Mouse (Mus musculus) bone marrow, adult 2 months (tissue): ENCODE results near the gene Nacc1. TPM values are rescaled to one million over a fixed set of nuclear protein-coding genes. Genes with fewer than 3 reads are reported as not detected.
A peak's percentile ranks its signal among the peaks of the same experiment; 100 is the strongest.

Experiments used
- H3K27ac ChIP-seq: fragments of 200-500 bp; 2 replicates; pipeline ENCODE4 v1.5.1; 2012; ENCODE audit warnings: low read depth, mild to moderate bottlenecking, control low read depth, inconsistent platforms, low read length; ENCODE audit not compliant: control insufficient read depth, poor library complexity, insufficient read depth
- H3K4me1 ChIP-seq: fragments of 200-500 bp; 2 replicates; pipeline ENCODE4 v1.6.1; 2011; ENCODE audit warnings: low read length; ENCODE audit not compliant: control insufficient read depth, insufficient read depth
- H3K4me3 ChIP-seq: fragments of 200-500 bp; replicated peaks from 2 replicates; pipeline ENCODE3; 2011; ENCODE audit warnings: mild to moderate bottlenecking, low read depth, low read length, control low read depth; ENCODE audit not compliant: control insufficient read depth
- CTCF ChIP-seq: fragments of 200-500 bp; IDR thresholded peaks from 2 replicates; pipeline ENCODE4 v1.5.1; 2011; ENCODE audit warnings: low read length, control low read depth; ENCODE audit not compliant: control insufficient read depth, insufficient read depth
- POLR2A ChIP-seq: fragments of 200-500 bp; IDR thresholded peaks from 2 replicates; pipeline ENCODE4 v1.6.1; 2011; ENCODE audit warnings: low read depth, mild to moderate bottlenecking, control low read depth, low read length, borderline replicate concordance; ENCODE audit not compliant: control insufficient read depth
- WGBS: fragments of 180-500 bp; shearing (Covaris S2); methylation state at CpG from one replicate; pipeline ENCODE4 v1.1.7; 2018; 5-methylcytosine and 5-hydroxymethylcytosine counted together
- polyA plus RNA-seq: library from polyadenylated mRNA; stranded (reverse); fragments of >200 nt; gene quantifications from 2 replicates; pipeline ENCODE4 v1.2.4, GENCODE M21; 2011; ENCODE audit warnings: low replicate concordance; ENCODE audit not compliant: missing spikeins, insufficient read depth, insufficient read length

Nacc1 gene
- polyA plus RNA-seq, 1 experiment: 26.2 TPM

GRCm38 (mm10) chr8:84711933-84712758 is 24.5 kb upstream of the Nacc1 start:
- H3K4me3 ChIP-seq: no peak overlapping the region
- no peak overlapping the region for H3K27ac ChIP-seq
- WGBS: 54% methylated on average over 11 of the region's 11 CpGs
- TF ChIP-seq POLR2A: no peak
- TF ChIP-seq CTCF: no peak
- H3K4me1 ChIP-seq: peaks cover 2% of the 10 kb centered on the region

- TF ChIP-seq POLR2A: no peak
- no peak for TF ChIP-seq CTCF
- Histone ChIP-seq H3K4me3 (no peak overlapping the region), H3K4me1 (peaks cover 2% of the 10 kb centered on the region), H3K27ac (no peak overlapping the region)
- 86% methylated on average over 3 of the region's 3 CpGs for WGBS
These were observed 23.6 kb upstream of the Nacc1 start for GRCm38 (mm10) chr8:84711312-84711711.

GRCm38 (mm10) chr8:84709931-84710330 is 22.3 kb upstream of the Nacc1 start:
- 97% methylated on average over 1 of the region's 1 CpGs for WGBS
- H3K4me1 ChIP-seq: peaks cover 2% of the 10 kb centered on the region
- H3K4me3 ChIP-seq: no peak overlapping the region
- TF ChIP-seq POLR2A: no peak
- no peak for TF ChIP-seq CTCF
- H3K27ac ChIP-seq: no peak overlapping the region

GRCm38 (mm10) chr8:84708774-84709475 is 21.3 kb upstream of the Nacc1 start:
- TF ChIP-seq POLR2A (no peak), CTCF (peak; percentile 92)
- no peak overlapping the region for H3K27ac ChIP-seq
- no peak overlapping the region for H3K4me3 ChIP-seq
- WGBS: 31% methylated on average over 12 of the region's 12 CpGs
- peaks cover 2% of the 10 kb centered on the region for H3K4me1 ChIP-seq

- TF ChIP-seq CTCF (no peak), POLR2A (no peak; the same call in 1 of the 2 replicates)
- Histone ChIP-seq H3K4me3 (peak overlapping the region; percentile 77), H3K27ac (peak overlapping the region; percentile 95), H3K4me1 (peaks cover 8% of the 10 kb centered on the region)
- 40% methylated on average over 15 of the region's 15 CpGs for WGBS
These were observed 20.4 kb upstream of the Nacc1 start for GRCm38 (mm10) chr8:84708071-84708541.

GRCm38 (mm10) chr8:84707267-84707883 is 19.7 kb upstream of the Nacc1 start:
- peaks cover 10% of the 10 kb centered on the region for H3K4me1 ChIP-seq
- H3K4me3 ChIP-seq: peak overlapping the region; percentile 77
- WGBS: 5% methylated on average over 22 of the region's 22 CpGs
- TF ChIP-seq POLR2A (0 out of 2 replicates have a peak, but pooled peaks have one; percentile 31), CTCF (no peak)
- peak overlapping the region; percentile 95 for H3K27ac ChIP-seq

GRCm38 (mm10) chr8:84706610-84707266 is 19.1 kb upstream of the Nacc1 start:
- WGBS: 2% methylated on average over 45 of the region's 45 CpGs
- Histone ChIP-seq H3K4me1 (peaks cover 10% of the 10 kb centered on the region), H3K27ac (peak overlapping the region; percentile 95), H3K4me3 (peak overlapping the region; percentile 77)
- TF ChIP-seq POLR2A: peak; percentile 40; the same call in 1 of the 2 replicates
- TF ChIP-seq CTCF: no peak

GRCm38 (mm10) chr8:84705960-84706359 is 18.3 kb upstream of the Nacc1 start:
- under 1% methylated on average over 12 of the region's 12 CpGs for WGBS
- TF ChIP-seq POLR2A (no peak), CTCF (no peak)
- peaks cover 11% of the 10 kb centered on the region for H3K4me1 ChIP-seq
- peak overlapping the region; percentile 72 for H3K4me3 ChIP-seq
- peak overlapping the region; percentile 95 for H3K27ac ChIP-seq
